Mouse (Mus musculus) limb, embryonic 13.5 days (tissue): ENCODE measurements around the gene Atp6v0d1. TPM values are rescaled to one million over a fixed set of nuclear protein-coding genes. Genes with fewer than 3 reads are reported as not detected.
A peak's percentile ranks its signal among the peaks of the same experiment; 100 is the strongest.

Source experiments
- ATAC-seq: fragments of 200-750 bp; cut with Nextera tagmentation; 2 replicates; pipeline ENCODE4 v1.8.0; 2017; ENCODE audit warnings: low read depth, moderate number of reproducible peaks, moderate TSS enrichment; ENCODE audit not compliant: low FRiP score
- H3K27ac ChIP-seq: fragments of 300-500 bp; sonication (generic); 2 replicates; pipeline ENCODE4 v1.5.1; 2015; ENCODE audit warnings: inconsistent platforms, mild to moderate bottlenecking, moderate library complexity
- H3K27me3 ChIP-seq: fragments of 300-500 bp; sonication (generic); 2 replicates; pipeline ENCODE4 v1.6.1; 2015; ENCODE audit warnings: mild to moderate bottlenecking, inconsistent platforms
- H3K36me3 ChIP-seq: fragments of 300-500 bp; sonication (generic); 2 replicates; pipeline ENCODE4 v1.6.1; 2015; ENCODE audit warnings: inconsistent platforms, mild to moderate bottlenecking, moderate library complexity
- H3K4me1 ChIP-seq: fragments of 300-500 bp; sonication (generic); 2 replicates; pipeline ENCODE4 v1.6.1; 2015; ENCODE audit warnings: inconsistent platforms
- H3K4me2 ChIP-seq: fragments of 300-500 bp; sonication (generic); replicated peaks from 2 replicates; pipeline ENCODE4 v1.6.1; 2015; ENCODE audit warnings: inconsistent platforms, mild to moderate bottlenecking, moderate library complexity
- H3K4me3 ChIP-seq: fragments of 300-500 bp; sonication (generic); 2 replicates; pipeline ENCODE4 v1.5.1; 2015; ENCODE audit warnings: moderate library complexity, mild to moderate bottlenecking, inconsistent platforms
- H3K9ac ChIP-seq: fragments of 300-500 bp; sonication (generic); 2 replicates; pipeline ENCODE4 v1.6.1; 2015; ENCODE audit warnings: mild to moderate bottlenecking, inconsistent platforms
- H3K9me3 ChIP-seq: fragments of 300-500 bp; sonication (generic); 2 replicates; pipeline ENCODE4 v1.6.1; 2016; ENCODE audit warnings: inconsistent platforms
- WGBS: fragments of 180-500 bp; shearing (Covaris S2); methylation state at CpG from one replicate; pipeline ENCODE4 v1.1.7; 2015; 5-methylcytosine and 5-hydroxymethylcytosine counted together
- polyA plus RNA-seq: library from polyadenylated mRNA; unstranded; fragments of >200 nt; fragmentation: Nextera tagmentation; extraction: Ambion mirVana; gene quantifications from 2 replicates; pipeline ENCODE4 v1.2.1, GENCODE M21; 2015

The Atp6v0d1 gene
- polyA plus RNA-seq, 1 experiment from 2014 or later: 82.5 TPM

GRCm38 (mm10) chr8:105531774-105532173, 34.1 kb downstream of the Atp6v0d1 start:
- H3K4me2 ChIP-seq: no peak overlapping the region
- H3K9me3 ChIP-seq: no peaks in the 10 kb centered on the region
- H3K36me3 ChIP-seq: peaks cover 56% of the 10 kb centered on the region
- no peaks in the 10 kb centered on the region for H3K27me3 ChIP-seq
- ATAC-seq: no peak
- peaks cover 9% of the 10 kb centered on the region for H3K4me1 ChIP-seq
- no peak overlapping the region for H3K27ac ChIP-seq
- no peak overlapping the region for H3K4me3 ChIP-seq
- H3K9ac ChIP-seq: no peak overlapping the region
- 64% methylated on average over 2 of the region's 2 CpGs for WGBS

GRCm38 (mm10) chr8:105529271-105529670, 36.6 kb downstream of the Atp6v0d1 start:
- peaks cover 9% of the 10 kb centered on the region for H3K4me1 ChIP-seq
- H3K27me3 ChIP-seq: no peaks in the 10 kb centered on the region
- WGBS: 95% methylated on average over 3 of the region's 3 CpGs
- H3K4me2 ChIP-seq: no peak overlapping the region
- no peak for ATAC-seq
- no peaks in the 10 kb centered on the region for H3K9me3 ChIP-seq
- H3K27ac ChIP-seq: no peak overlapping the region
- H3K9ac ChIP-seq: no peak overlapping the region
- H3K4me3 ChIP-seq: no peak overlapping the region
- peaks cover 61% of the 10 kb centered on the region for H3K36me3 ChIP-seq

- no peak overlapping the region for H3K4me2 ChIP-seq
- H3K9ac ChIP-seq: no peak overlapping the region
- H3K27ac ChIP-seq: no peak overlapping the region
- H3K36me3 ChIP-seq: peaks cover 70% of the 10 kb centered on the region
- no peak overlapping the region for H3K4me3 ChIP-seq
- H3K4me1 ChIP-seq: no peaks in the 10 kb centered on the region; the same call in 1 of the 2 replicates
- ATAC-seq: no peak
- H3K9me3 ChIP-seq: no peaks in the 10 kb centered on the region
- no peaks in the 10 kb centered on the region for H3K27me3 ChIP-seq
- WGBS: 88% methylated on average over 1 of the region's 1 CpGs
Measured at GRCm38 (mm10) chr8:105528206-105528605, 37.6 kb downstream of the Atp6v0d1 start.

- Histone ChIP-seq H3K27ac (no peak overlapping the region), H3K27me3 (no peaks in the 10 kb centered on the region), H3K4me3 (no peak overlapping the region), H3K9me3 (no peaks in the 10 kb centered on the region), H3K9ac (no peak overlapping the region), H3K4me2 (no peak overlapping the region), H3K4me1 (0 out of 2 replicates have a peak, but pooled peaks cover 2% of the 10 kb centered on the region), H3K36me3 (peaks cover 81% of the 10 kb centered on the region)
- ATAC-seq: no peak
- 62% methylated on average over 2 of the region's 2 CpGs for WGBS
Measured at GRCm38 (mm10) chr8:105527110-105527509, 38.7 kb downstream of the Atp6v0d1 start.

GRCm38 (mm10) chr8:105522890-105523289, 43.0 kb downstream of the Atp6v0d1 start:
- Histone ChIP-seq H3K27me3 (peaks cover under 1% of the 10 kb centered on the region; the same call in 1 of the 2 replicates), H3K27ac (no peak overlapping the region), H3K36me3 (peaks cover 51% of the 10 kb centered on the region), H3K4me2 (no peak overlapping the region), H3K9ac (no peak overlapping the region), H3K4me3 (no peak overlapping the region), H3K4me1 (peaks cover 42% of the 10 kb centered on the region), H3K9me3 (no peaks in the 10 kb centered on the region)
- no peak for ATAC-seq
- WGBS: 58% methylated on average over 9 of the region's 9 CpGs

- H3K4me1 ChIP-seq: peaks cover 49% of the 10 kb centered on the region
- H3K27me3 ChIP-seq: peaks cover 6% of the 10 kb centered on the region
- H3K4me3 ChIP-seq: no peak overlapping the region
- no peak overlapping the region for H3K27ac ChIP-seq
- H3K9ac ChIP-seq: no peak overlapping the region
- H3K4me2 ChIP-seq: no peak overlapping the region
- WGBS: 74% methylated on average over 21 of the region's 21 CpGs
- H3K36me3 ChIP-seq: peaks cover 44% of the 10 kb centered on the region
- no peaks in the 10 kb centered on the region for H3K9me3 ChIP-seq
- ATAC-seq: no peak
Measured at GRCm38 (mm10) chr8:105521995-105522769, 43.7 kb downstream of the Atp6v0d1 start.

- no peak for ATAC-seq
- Histone ChIP-seq H3K36me3 (peaks cover 41% of the 10 kb centered on the region), H3K27ac (0 out of 2 replicates have a peak overlapping the region, but pooled peaks have one; percentile 7), H3K4me2 (peak overlapping the region; percentile 99), H3K9ac (peak overlapping the region; percentile 36; the same call in 1 of the 2 replicates), H3K4me3 (no peak overlapping the region), H3K4me1 (peaks cover 60% of the 10 kb centered on the region), H3K27me3 (peaks cover 12% of the 10 kb centered on the region), H3K9me3 (no peaks in the 10 kb centered on the region)
- 5% methylated on average over 3 of the region's 3 CpGs for WGBS
Measured at GRCm38 (mm10) chr8:105521061-105521460, 44.8 kb downstream of the Atp6v0d1 start.

GRCm38 (mm10) chr8:105520521-105520920, 45.3 kb downstream of the Atp6v0d1 start:
- H3K27ac ChIP-seq: 0 out of 2 replicates have a peak overlapping the region, but pooled peaks have one; percentile 7
- peaks cover 37% of the 10 kb centered on the region for H3K36me3 ChIP-seq
- peaks cover 12% of the 10 kb centered on the region for H3K27me3 ChIP-seq
- H3K4me3 ChIP-seq: 0 out of 2 replicates have a peak overlapping the region, but pooled peaks have one; percentile 5
- H3K4me1 ChIP-seq: peaks cover 63% of the 10 kb centered on the region
- no peak for ATAC-seq
- 24% methylated on average over 5 of the region's 5 CpGs for WGBS
- no peak overlapping the region for H3K9ac ChIP-seq
- peak overlapping the region; percentile 99 for H3K4me2 ChIP-seq
- H3K9me3 ChIP-seq: no peaks in the 10 kb centered on the region

- 2% methylated on average over 2 of the region's 2 CpGs for WGBS
- ATAC-seq: no peak
- Histone ChIP-seq H3K36me3 (peaks cover 28% of the 10 kb centered on the region), H3K27ac (no peak overlapping the region; the same call in 1 of the 2 replicates), H3K27me3 (peaks cover 12% of the 10 kb centered on the region), H3K9me3 (no peaks in the 10 kb centered on the region), H3K4me2 (peak overlapping the region; percentile 99), H3K4me1 (peaks cover 66% of the 10 kb centered on the region), H3K9ac (peak overlapping the region; percentile 80), H3K4me3 (peak overlapping the region; percentile 64)
Measured at GRCm38 (mm10) chr8:105519591-105519990, 46.3 kb downstream of the Atp6v0d1 start.

GRCm38 (mm10) chr8:105518436-105519313, 47.2 kb downstream of the Atp6v0d1 start, which contains the start of gene Hsd11b2:
Gene Hsd11b2, plus strand, starts transcription at chr8:105518755.
- WGBS: 1% methylated on average over 66 of the region's 68 CpGs
- H3K4me2 ChIP-seq: peak within 1 kb of the TSS; percentile 99
- peak; percentile 49 for ATAC-seq
- H3K36me3 ChIP-seq: peaks cover 19% of the 10 kb centered on the region
- H3K4me1 ChIP-seq: peaks cover 74% of the 10 kb centered on the region
- peak within 1 kb of the TSS; percentile 64 for H3K4me3 ChIP-seq
- H3K27ac ChIP-seq: peak within 1 kb of the TSS; percentile 69
- H3K9me3 ChIP-seq: no peaks in the 10 kb centered on the region
- H3K9ac ChIP-seq: peak within 1 kb of the TSS; percentile 80
- H3K27me3 ChIP-seq: peaks cover 12% of the 10 kb centered on the region

- peak overlapping the region; percentile 21; the same call in 1 of the 2 replicates for H3K4me2 ChIP-seq
- 42% methylated on average over 8 of the region's 8 CpGs for WGBS
- peaks cover 74% of the 10 kb centered on the region for H3K4me1 ChIP-seq
- no peak for ATAC-seq
- peaks cover 12% of the 10 kb centered on the region for H3K27me3 ChIP-seq
- no peak overlapping the region for H3K9ac ChIP-seq
- no peak overlapping the region for H3K27ac ChIP-seq
- no peaks in the 10 kb centered on the region for H3K9me3 ChIP-seq
- H3K4me3 ChIP-seq: no peak overlapping the region
- peaks cover 7% of the 10 kb centered on the region; the same call in 1 of the 2 replicates for H3K36me3 ChIP-seq
Measured at GRCm38 (mm10) chr8:105517346-105517745, 48.5 kb downstream of the Atp6v0d1 start.
